Mouse (Mus musculus) neural tube, postnatal 0 days (tissue): ENCODE data around the gene Hilpda. TPM values are rescaled to one million over a fixed set of nuclear protein-coding genes. Genes with fewer than 3 reads are reported as not detected.

Source experiments
- polyA plus RNA-seq: library from polyadenylated mRNA; unstranded; fragments of >200 nt; fragmentation: Nextera tagmentation; extraction: Ambion mirVana; gene quantifications from 2 replicates; pipeline ENCODE4 v1.2.1, GENCODE M21; 2015

The Hilpda gene
- polyA plus RNA-seq: 21.2 and 22.3 TPM in 2 replicates

GRCm38 (mm10) chr6:29272312-29273072 is at the start of gene Hilpda:
Gene Hilpda (plus strand): TSS chr6:29272488.

GRCm38 (mm10) chr6:29279293-29279692 is 7.0 kb downstream of the Hilpda start, which contains the start of gene Fam71f2:
Gene Fam71f2 (plus strand): TSS chr6:29279593.

DNA sequence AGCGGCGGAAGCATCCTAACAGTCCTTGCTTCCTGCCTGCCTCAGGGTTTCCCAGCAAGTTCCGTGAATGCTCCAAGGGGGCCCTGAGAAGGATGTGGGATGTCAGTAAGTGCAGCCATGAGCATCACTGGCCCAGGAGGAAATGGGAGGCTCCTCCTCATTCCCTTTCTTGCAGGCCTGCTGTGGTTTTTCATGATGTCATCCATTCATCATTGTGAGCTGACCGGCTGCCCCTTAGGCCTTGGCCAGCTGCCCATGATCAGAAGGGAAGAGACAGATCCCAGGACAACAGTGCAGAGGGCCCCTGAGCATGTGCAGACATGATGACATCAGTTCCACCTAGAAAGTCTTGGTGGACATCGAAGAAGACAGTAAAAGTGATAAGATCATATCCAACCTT is 46.6 kb downstream of the Hilpda start, which contains the start of gene Fam71f1:
Gene Fam71f1, plus strand, starts transcription at position 262 of the 400 bp plus-strand sequence.

Other genes starting within 250 kb of the Hilpda start
- gene Lep, start 212.3 kb upstream of the Hilpda start, polyA plus RNA-seq: not detected in 2 replicates
- gene Rbm28, start 107.5 kb upstream of the Hilpda start, polyA plus RNA-seq: 19.6 TPM in 2 replicates
- 21.4 and 21.7 TPM in 2 replicates for gene Prrt4, start 92.9 kb upstream of the Hilpda start, polyA plus RNA-seq
- 66.4 and 77.1 TPM in 2 replicates for gene Impdh1, start 56.1 kb upstream of the Hilpda start, polyA plus RNA-seq
- gene Fam71f2, start 7.1 kb downstream of the Hilpda start, polyA plus RNA-seq: 0.25 and 0.32 TPM in 2 replicates
- gene Fam71f1, start 46.7 kb downstream of the Hilpda start, polyA plus RNA-seq: not detected in 2 replicates
- 113 and 123 TPM in 2 replicates for gene Calu, start 75.6 kb downstream of the Hilpda start, polyA plus RNA-seq
- gene Opn1sw, start 116.0 kb downstream of the Hilpda start, polyA plus RNA-seq: 0.43 and 0.62 TPM in 2 replicates
- gene Ccdc136, start 123.8 kb downstream of the Hilpda start, polyA plus RNA-seq: 76.6 and 87.2 TPM in 2 replicates
- gene Flnc, start 160.8 kb downstream of the Hilpda start, polyA plus RNA-seq: 3.0 and 3.3 TPM in 2 replicates
- 399 and 411 TPM in 2 replicates for gene Atp6v1f, start 195.2 kb downstream of the Hilpda start, polyA plus RNA-seq
- not detected in 2 replicates for gene Atp6v1fnb, start 198.9 kb downstream of the Hilpda start, polyA plus RNA-seq
- 8.4 and 13.4 TPM in 2 replicates for gene Kcp, start 235.5 kb downstream of the Hilpda start, polyA plus RNA-seq